Mouse (Mus musculus) hindbrain, embryonic 10.5 days (tissue): ENCODE results near the gene Herc4. TPM values are rescaled to one million over a fixed set of nuclear protein-coding genes. Genes with fewer than 3 reads are reported as not detected.
A peak's percentile ranks its signal among the peaks of the same experiment; 100 is the strongest.

Experiments used
- DNase-seq: peaks from one replicate; pipeline ENCODE4 v3.0.0-alpha.2; 2017; ENCODE audit warnings: low spot score
- H3K27ac ChIP-seq: fragments of 300-500 bp; sonication (generic); 2 replicates; pipeline ENCODE4 v1.5.1; 2016; ENCODE audit warnings: mild to moderate bottlenecking, moderate library complexity
- H3K27me3 ChIP-seq: fragments of 300-500 bp; sonication (generic); 2 replicates; pipeline ENCODE4 v1.6.1; 2016; ENCODE audit warnings: mild to moderate bottlenecking; ENCODE audit not compliant: poor library complexity, insufficient read depth, severe bottlenecking
- H3K36me3 ChIP-seq: fragments of 300-500 bp; sonication (generic); 2 replicates; pipeline ENCODE4 v1.6.1; 2016; ENCODE audit warnings: mild to moderate bottlenecking, moderate library complexity
- H3K4me1 ChIP-seq: fragments of 300-500 bp; sonication (generic); replicated peaks from 2 replicates; pipeline ENCODE4 v1.6.1; 2016; ENCODE audit warnings: mild to moderate bottlenecking
- H3K4me3 ChIP-seq: fragments of 300-500 bp; sonication (generic); 2 replicates; pipeline ENCODE4 v1.5.1; 2016; ENCODE audit warnings: mild to moderate bottlenecking, moderate library complexity
- H3K9me3 ChIP-seq: fragments of 300-500 bp; sonication (generic); 2 replicates; pipeline ENCODE4 v1.6.1; 2016; ENCODE audit warnings: mild to moderate bottlenecking, moderate library complexity
- WGBS: fragments of 180-500 bp; shearing (Covaris S2); methylation state at CpG from one replicate; pipeline ENCODE4 v1.1.7; 2016; 5-methylcytosine and 5-hydroxymethylcytosine counted together
- polyA plus RNA-seq: library from polyadenylated mRNA; unstranded; fragments of >200 nt; fragmentation: Nextera tagmentation; extraction: Ambion mirVana; gene quantifications from 2 replicates; pipeline ENCODE4 v1.2.1, GENCODE M21; 2016

Herc4 gene
- polyA plus RNA-seq: 41.8 and 44.6 TPM in 2 replicates

- Histone ChIP-seq H3K4me1 (peaks cover 9% of the 10 kb centered on the region), H3K4me3 (peak within 1 kb of the TSS; percentile 95), H3K9me3 (no peaks in the 10 kb centered on the region), H3K36me3 (peaks cover 22% of the 10 kb centered on the region), H3K27ac (peak within 1 kb of the TSS; percentile 96), H3K27me3 (no peaks in the 10 kb centered on the region)
- under 1% methylated on average over 44 of the region's 44 CpGs for WGBS
- DNase-seq: peak; percentile 97
Measured at GRCm38 (mm10) chr10:63243493-63244054, at the start of gene Herc4. Gene Herc4 (plus strand): TSS chr10:63243810.

GRCm38 (mm10) chr10:63199008-63199407, 44.6 kb upstream of the Herc4 start:
- no peaks in the 10 kb centered on the region for H3K4me1 ChIP-seq
- no peak overlapping the region for H3K4me3 ChIP-seq
- H3K9me3 ChIP-seq: no peaks in the 10 kb centered on the region
- no peaks in the 10 kb centered on the region for H3K36me3 ChIP-seq
- WGBS: 87% methylated on average over 4 of the region's 4 CpGs
- H3K27me3 ChIP-seq: no peaks in the 10 kb centered on the region
- DNase-seq: no peak
- H3K27ac ChIP-seq: no peak overlapping the region

- no peak overlapping the region for H3K4me3 ChIP-seq
- no peak for DNase-seq
- H3K9me3 ChIP-seq: no peaks in the 10 kb centered on the region
- no peak overlapping the region for H3K27ac ChIP-seq
- H3K4me1 ChIP-seq: no peaks in the 10 kb centered on the region
- no peaks in the 10 kb centered on the region for H3K27me3 ChIP-seq
- no peaks in the 10 kb centered on the region for H3K36me3 ChIP-seq
- 83% methylated on average over 8 of the region's 8 CpGs for WGBS
Measured at GRCm38 (mm10) chr10:63201534-63201933, 42.1 kb upstream of the Herc4 start.

GRCm38 (mm10) chr10:63203002-63203401, 40.6 kb upstream of the Herc4 start:
- Histone ChIP-seq H3K4me3 (no peak overlapping the region), H3K9me3 (no peaks in the 10 kb centered on the region), H3K27ac (no peak overlapping the region), H3K36me3 (no peaks in the 10 kb centered on the region), H3K27me3 (no peaks in the 10 kb centered on the region), H3K4me1 (no peaks in the 10 kb centered on the region)
- 88% methylated on average over 3 of the region's 3 CpGs for WGBS
- no peak for DNase-seq

- H3K27me3 ChIP-seq: no peaks in the 10 kb centered on the region
- no peaks in the 10 kb centered on the region for H3K9me3 ChIP-seq
- no peak within 1 kb of the TSS for H3K4me3 ChIP-seq
- no peak for DNase-seq
- H3K27ac ChIP-seq: no peak within 1 kb of the TSS
- WGBS: 90% methylated on average over 15 of the region's 15 CpGs
- H3K36me3 ChIP-seq: no peaks in the 10 kb centered on the region
- H3K4me1 ChIP-seq: no peaks in the 10 kb centered on the region
Measured at GRCm38 (mm10) chr10:63203728-63204127, 39.9 kb upstream of the Herc4 start, which contains the start of gene Mypn. Gene Mypn (minus strand): TSS chr10:63203952.

GRCm38 (mm10) chr10:63208871-63209270, 34.7 kb upstream of the Herc4 start:
- H3K27me3 ChIP-seq: no peaks in the 10 kb centered on the region
- no peaks in the 10 kb centered on the region for H3K9me3 ChIP-seq
- H3K36me3 ChIP-seq: no peaks in the 10 kb centered on the region
- no peak overlapping the region for H3K27ac ChIP-seq
- DNase-seq: no peak
- H3K4me3 ChIP-seq: no peak overlapping the region
- H3K4me1 ChIP-seq: no peaks in the 10 kb centered on the region
- 73% methylated on average over 6 of the region's 6 CpGs for WGBS

GRCm38 (mm10) chr10:63221081-63221783, 22.4 kb upstream of the Herc4 start:
- Histone ChIP-seq H3K9me3 (no peaks in the 10 kb centered on the region), H3K27ac (no peak overlapping the region), H3K4me1 (no peaks in the 10 kb centered on the region), H3K36me3 (no peaks in the 10 kb centered on the region), H3K4me3 (no peak overlapping the region), H3K27me3 (no peaks in the 10 kb centered on the region)
- WGBS: 75% methylated on average over 7 of the region's 7 CpGs
- no peak for DNase-seq

GRCm38 (mm10) chr10:63224341-63224740, 19.3 kb upstream of the Herc4 start:
- Histone ChIP-seq H3K9me3 (no peaks in the 10 kb centered on the region), H3K36me3 (no peaks in the 10 kb centered on the region), H3K27ac (no peak overlapping the region), H3K27me3 (no peaks in the 10 kb centered on the region), H3K4me1 (no peaks in the 10 kb centered on the region), H3K4me3 (no peak overlapping the region)
- 83% methylated on average over 12 of the region's 12 CpGs for WGBS
- DNase-seq: no peak

- no peaks in the 10 kb centered on the region for H3K27me3 ChIP-seq
- no peak for DNase-seq
- no peak overlapping the region for H3K27ac ChIP-seq
- no peak overlapping the region for H3K4me3 ChIP-seq
- peaks cover 4% of the 10 kb centered on the region; the same call in 1 of the 2 replicates for H3K9me3 ChIP-seq
- H3K4me1 ChIP-seq: no peaks in the 10 kb centered on the region
- H3K36me3 ChIP-seq: no peaks in the 10 kb centered on the region
- 85% methylated on average over 7 of the region's 7 CpGs for WGBS
Measured at GRCm38 (mm10) chr10:63230266-63230665, 13.3 kb upstream of the Herc4 start.

GRCm38 (mm10) chr10:63230854-63231253, 12.8 kb upstream of the Herc4 start:
- Histone ChIP-seq H3K27ac (no peak overlapping the region), H3K36me3 (no peaks in the 10 kb centered on the region), H3K4me1 (no peaks in the 10 kb centered on the region), H3K9me3 (peaks cover 4% of the 10 kb centered on the region; the same call in 1 of the 2 replicates), H3K27me3 (no peaks in the 10 kb centered on the region), H3K4me3 (no peak overlapping the region)
- DNase-seq: no peak
- WGBS: 36% methylated on average over 4 of the region's 5 CpGs

- peaks cover 4% of the 10 kb centered on the region; the same call in 1 of the 2 replicates for H3K9me3 ChIP-seq
- H3K4me3 ChIP-seq: no peak overlapping the region
- H3K36me3 ChIP-seq: no peaks in the 10 kb centered on the region
- no peaks in the 10 kb centered on the region for H3K27me3 ChIP-seq
- no peaks in the 10 kb centered on the region for H3K4me1 ChIP-seq
- no peak for DNase-seq
- H3K27ac ChIP-seq: no peak overlapping the region
- WGBS: 84% methylated on average over 5 of the region's 5 CpGs
Measured at GRCm38 (mm10) chr10:63231630-63232029, 12.0 kb upstream of the Herc4 start.

GRCm38 (mm10) chr10:63234133-63234532, 9.5 kb upstream of the Herc4 start:
- no peak for DNase-seq
- WGBS: 89% methylated on average over 5 of the region's 5 CpGs

GRCm38 (mm10) chr10:63235889-63236288, 7.7 kb upstream of the Herc4 start:
- peaks cover 4% of the 10 kb centered on the region; the same call in 1 of the 2 replicates for H3K9me3 ChIP-seq
- WGBS: 89% methylated on average over 8 of the region's 8 CpGs
- no peaks in the 10 kb centered on the region for H3K27me3 ChIP-seq
- H3K4me1 ChIP-seq: no peaks in the 10 kb centered on the region
- H3K4me3 ChIP-seq: no peak overlapping the region
- DNase-seq: no peak
- no peaks in the 10 kb centered on the region for H3K36me3 ChIP-seq
- no peak overlapping the region for H3K27ac ChIP-seq

More at GRCm38 (mm10) chr10:63234133-63234532, 9.5 kb upstream of the Herc4 start:
- Histone ChIP-seq H3K27ac (no peak overlapping the region), H3K4me3 (no peak overlapping the region), H3K27me3 (no peaks in the 10 kb centered on the region), H3K9me3 (peaks cover 4% of the 10 kb centered on the region; the same call in 1 of the 2 replicates), H3K36me3 (no peaks in the 10 kb centered on the region), H3K4me1 (no peaks in the 10 kb centered on the region)
